Mouse (Mus musculus): ENCODE results near the gene Esp38. TPM values are rescaled to one million over a fixed set of nuclear protein-coding genes. Genes with fewer than 3 reads are reported as not detected.
"Not testable (repeated sequence)": the region's sequence is repeated elsewhere in the genome, so short reads cannot be mapped to it uniquely, and the experiment has no call there.

The Esp38 gene
- polyA plus RNA-seq (2017; shearing (Covaris generic)) = not detected

- ATAC-seq = no peak
Observed at GRCm38 (mm10) chr17:39950220-39950619, at the start of gene Esp38. Esp38 (plus strand) TSS chr17:39950520.

- not testable (repeated sequence) for ATAC-seq
Observed at GRCm38 (mm10) chr17:39902928-39903545, 47.3 kb upstream of the Esp38 start.

Other genes starting within 250 kb of the Esp38 start
- gene AC192777.2, start 144.9 kb downstream of the Esp38 start, polyA plus RNA-seq (2017; shearing (Covaris generic)) = not detected